Mouse (Mus musculus) urinary bladder, adult 2 months (tissue): ENCODE measurements around the gene Ugt2a1. TPM values are rescaled to one million over a fixed set of nuclear protein-coding genes. Genes with fewer than 3 reads are reported as not detected.

Source experiments
- polyA plus RNA-seq: library from polyadenylated mRNA; depleted of rRNA; stranded (reverse); fragments of >200 nt; gene quantifications from 2 replicates; pipeline ENCODE4 v1.2.3, GENCODE M21; 2012; rRNA removed

The Ugt2a1 gene
- polyA plus RNA-seq, 1 experiment = not detected

Other genes with a start within 250 kb of the Ugt2a1 start
- not detected in 2 replicates for gene Ugt2b37, start 236.1 kb downstream of the Ugt2a1 start, polyA plus RNA-seq
- not detected in 2 replicates for gene Ugt2a3, start 153.7 kb downstream of the Ugt2a1 start, polyA plus RNA-seq
- not detected in 2 replicates for gene Ugt2b38, start 66.7 kb downstream of the Ugt2a1 start, polyA plus RNA-seq
- 0.01 TPM in 1 of 2 replicates, not detected in the other for gene Ugt2a2, start 8.6 kb downstream of the Ugt2a1 start, polyA plus RNA-seq
- gene Gm43638, start 4.1 kb downstream of the Ugt2a1 start, polyA plus RNA-seq = not detected in 2 replicates
- 0.25 and 0.33 TPM in 2 replicates for gene Sult1b1, start 47.3 kb upstream of the Ugt2a1 start, polyA plus RNA-seq
- gene Sult1d1, start 78.2 kb upstream of the Ugt2a1 start, polyA plus RNA-seq = 0.04 TPM in 1 of 2 replicates, not detected in the other
- 4.1 and 8.0 TPM in 2 replicates for gene Sult1e1, start 100.7 kb upstream of the Ugt2a1 start, polyA plus RNA-seq
- not detected in 2 replicates for gene Csn1s1, start 175.3 kb upstream of the Ugt2a1 start, polyA plus RNA-seq
- not detected in 2 replicates for gene Csn2, start 208.8 kb upstream of the Ugt2a1 start, polyA plus RNA-seq